Mouse (Mus musculus) liver, embryonic 18 days (tissue): ENCODE measurements around the gene Prg4. TPM values are rescaled to one million over a fixed set of nuclear protein-coding genes. Genes with fewer than 3 reads are reported as not detected.

Experiments
- polyA plus RNA-seq: library from polyadenylated mRNA; depleted of rRNA; stranded (reverse); fragments of >200 nt; gene quantifications from 2 replicates; pipeline ENCODE4 v1.2.3, GENCODE M21; 2012; rRNA removed

Gene Prg4
- polyA plus RNA-seq = 0.08 and 0.09 TPM in 2 replicates

GRCm38 (mm10) chr1:150466132-150466531 lies at the start of gene Prg4:
Gene Prg4 (minus strand): TSS chr1:150466165.

Other genes with a start within 250 kb of the Prg4 start
- gene Pdc, start 146.7 kb downstream of the Prg4 start, polyA plus RNA-seq = not detected in 2 replicates
- gene Tpr, start 73.3 kb downstream of the Prg4 start, polyA plus RNA-seq = 40.5 and 48.8 TPM in 2 replicates
- gene Odr4, start 73.1 kb downstream of the Prg4 start, polyA plus RNA-seq = 10.7 and 12.1 TPM in 2 replicates